Mouse (Mus musculus): Measurements from ENCODE around the gene Ssxb3. TPM values are rescaled to one million over a fixed set of nuclear protein-coding genes. Genes with fewer than 3 reads are reported as not detected.

Ssxb3 gene
- polyA plus RNA-seq (2017; shearing (Covaris generic)): not detected

GRCm38 (mm10) chrX:8591716-8592115 lies at the start of gene Ssxb3:
Gene Ssxb3 (minus strand): TSS chrX:8591816.

GRCm38 (mm10) chrX:8548155-8548554 lies 43.5 kb downstream of the Ssxb3 start, which contains the start of gene Ssxb6:
Gene Ssxb6 (minus strand): TSS chrX:8548255.

Other genes with a start within 250 kb of the Ssxb3 start
- gene Ssxb9, start 224.8 kb downstream of the Ssxb3 start, polyA plus RNA-seq (2017; shearing (Covaris generic)): not detected
- gene Ssxb1, start 178.5 kb downstream of the Ssxb3 start, polyA plus RNA-seq (2017; shearing (Covaris generic)): not detected
- not detected for gene Ssxb2, start 130.1 kb downstream of the Ssxb3 start, polyA plus RNA-seq (2017; shearing (Covaris generic))
- gene Gm14459, start 66.9 kb downstream of the Ssxb3 start, polyA plus RNA-seq (2017; shearing (Covaris generic)): not detected
- gene Ssxb6, start 43.6 kb downstream of the Ssxb3 start, polyA plus RNA-seq (2017; shearing (Covaris generic)): not detected
- not detected for gene Ssxb8, start 99.0 kb upstream of the Ssxb3 start, polyA plus RNA-seq (2017; shearing (Covaris generic))
- gene Ssx9, start 156.6 kb upstream of the Ssxb3 start, polyA plus RNA-seq (2017; shearing (Covaris generic)): not detected
- gene Ssxb5, start 211.9 kb upstream of the Ssxb3 start, polyA plus RNA-seq (2017; shearing (Covaris generic)): not detected